Mouse (Mus musculus): ENCODE results near the gene Mgll.

Gene Mgll

GRCm38 (mm10) chr6:88828206-88829009 lies 104.2 kb downstream of the Mgll start:
- no peak for DNase-seq (ENCODE audit: low read depth, low spot score)

- no peak for DNase-seq (ENCODE audit: low read depth, low spot score)
Observed at GRCm38 (mm10) chr6:88829579-88829978, 105.4 kb downstream of the Mgll start.

- DNase-seq (ENCODE audit: low read depth, low spot score), result no peak
Observed at GRCm38 (mm10) chr6:88830112-88830702, 106.0 kb downstream of the Mgll start.

- DNase-seq (ENCODE audit: low read depth, low spot score), result peak; percentile 85
Observed at GRCm38 (mm10) chr6:88831456-88831855, 107.2 kb downstream of the Mgll start.

GRCm38 (mm10) chr6:88832663-88833062 lies 108.5 kb downstream of the Mgll start:
- peak; percentile 83 for DNase-seq (ENCODE audit: low read depth, low spot score)

- DNase-seq (ENCODE audit: low read depth, low spot score), result peak; percentile 34
Observed at GRCm38 (mm10) chr6:88833340-88834140, 109.3 kb downstream of the Mgll start.

GRCm38 (mm10) chr6:88835047-88835446 lies 110.8 kb downstream of the Mgll start:
- DNase-seq (ENCODE audit: low read depth, low spot score), result no peak

- DNase-seq (ENCODE audit: low read depth, low spot score), result no peak
Observed at GRCm38 (mm10) chr6:88836178-88836819, 112.1 kb downstream of the Mgll start.

- DNase-seq (ENCODE audit: low read depth, low spot score), result no peak
Observed at GRCm38 (mm10) chr6:88837999-88838398, 113.8 kb downstream of the Mgll start.

GRCm38 (mm10) chr6:88838613-88839012 lies 114.4 kb downstream of the Mgll start:
- no peak for DNase-seq (ENCODE audit: low read depth, low spot score)

GRCm38 (mm10) chr6:88839135-88839970 lies 115.1 kb downstream of the Mgll start:
- DNase-seq (ENCODE audit: low read depth, low spot score), result peak; percentile 69

GRCm38 (mm10) chr6:88840211-88840610 lies 116.0 kb downstream of the Mgll start:
- DNase-seq (ENCODE audit: low read depth, low spot score), result no peak

- no peak for DNase-seq (ENCODE audit: low read depth, low spot score)
Observed at GRCm38 (mm10) chr6:88840791-88841513, 116.7 kb downstream of the Mgll start.

GRCm38 (mm10) chr6:88841514-88841780 lies 117.2 kb downstream of the Mgll start:
- DNase-seq (ENCODE audit: low read depth, low spot score), result no peak

- peak; percentile 100 for DNase-seq (ENCODE audit: low read depth, low spot score)
Observed at GRCm38 (mm10) chr6:88841781-88842689, 117.8 kb downstream of the Mgll start, which contains the start of gene Abtb1. TSS of gene Abtb1 (minus strand) at chr6:88841984.

GRCm38 (mm10) chr6:88842731-88843151 lies 118.5 kb downstream of the Mgll start:
- peak; percentile 58 for DNase-seq (ENCODE audit: low read depth, low spot score)

- no peak for DNase-seq (ENCODE audit: low read depth, low spot score)
Observed at GRCm38 (mm10) chr6:88843241-88843640, 119.0 kb downstream of the Mgll start.

GRCm38 (mm10) chr6:88843781-88844725 lies 119.8 kb downstream of the Mgll start:
- DNase-seq (ENCODE audit: low read depth, low spot score), result no peak

Data from ZHBTc4 (cell line).